Mouse (Mus musculus): ENCODE measurements around the gene Mllt3. TPM values are rescaled to one million over a fixed set of nuclear protein-coding genes. Genes with fewer than 3 reads are reported as not detected.

The Mllt3 gene
- total and polyA plus RNA-seq, 2 experiments from 2014 or later: 24.8 to 57.8 TPM

DNA sequence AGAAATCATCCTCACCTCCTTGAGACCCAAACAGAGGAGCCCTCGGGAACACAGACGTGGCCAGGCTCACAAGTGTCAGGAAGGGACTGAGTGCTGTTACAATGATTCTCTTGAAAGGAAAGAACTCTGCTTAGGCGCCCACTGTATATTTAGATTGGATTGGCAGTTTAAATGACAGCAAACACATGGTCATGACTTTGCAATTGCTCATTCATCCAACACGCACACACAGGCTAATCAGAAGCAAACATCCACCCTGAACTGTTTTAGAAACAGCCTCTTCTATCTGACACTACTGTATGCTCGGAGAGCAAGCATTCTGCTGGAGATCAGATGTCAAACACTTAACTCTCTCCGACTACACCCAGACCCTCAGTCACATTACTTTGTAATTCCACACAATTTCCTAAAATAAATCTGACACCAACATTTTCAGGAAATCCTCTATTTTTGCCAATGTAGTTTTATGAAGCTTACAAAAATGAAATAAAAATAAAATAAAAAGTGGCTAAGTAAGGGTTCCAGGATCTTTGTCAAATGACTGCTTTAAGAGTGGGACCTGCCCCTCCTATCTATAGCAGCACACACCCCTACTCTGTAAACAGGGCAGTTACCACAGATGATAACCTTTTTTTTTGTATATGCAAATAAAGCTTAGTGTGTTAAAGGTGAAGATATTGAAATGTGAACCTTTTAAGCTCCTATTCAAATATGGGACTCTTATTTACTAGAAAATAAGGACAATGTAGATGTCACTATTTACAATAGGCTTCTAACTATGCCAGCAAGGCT is 226.8 kb downstream of the Mllt3 start:
- no peak for ATAC-seq (ENCODE audit: low FRiP score)
- no peak for TF ChIP-seq CTCF (IDR thresholded peaks at IDR 0.05)
- WGBS: 24% methylated on average over 6 of the region's 6 CpGs

DNA sequence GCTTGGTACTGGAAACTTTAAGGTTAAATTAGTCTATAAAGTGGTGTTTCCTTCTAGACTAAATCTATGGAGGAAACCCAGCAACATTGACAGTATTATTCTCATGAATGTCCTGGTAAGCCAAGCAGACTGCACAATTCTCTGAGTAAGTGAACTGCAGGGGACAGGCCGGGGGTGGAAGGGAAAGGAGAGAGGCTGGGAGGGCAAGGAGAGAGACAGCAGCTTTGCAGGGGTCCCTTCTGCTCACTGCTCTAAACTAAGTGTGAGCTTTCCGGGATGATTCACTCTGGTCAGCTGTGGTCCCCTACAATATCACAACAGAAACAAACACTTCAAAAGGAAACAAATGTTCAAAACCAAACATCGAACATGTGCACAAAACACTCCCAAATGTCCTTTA is 228.6 kb downstream of the Mllt3 start:
- Histone ChIP-seq H3K36me3 (ENCODE audit: insufficient read depth, low read length) (no peaks in the 10 kb centered on the region), H3K9me3 (ENCODE audit: low read length) (no peaks in the 10 kb centered on the region), H3K27ac (ENCODE audit: low read depth, low read length) (no peak overlapping the region), H3K4me2 (ENCODE audit: low read depth, low read length, poor library complexity, severe bottlenecking) (no peak overlapping the region), H3K27me3 (ENCODE audit: insufficient read depth, low read length) (no peaks in the 10 kb centered on the region), H3K4me3 (ENCODE audit: low read depth, low read length) (no peak overlapping the region), H3K9ac (replicated peaks; ENCODE audit: low read length, poor library complexity, severe bottlenecking) (no peak overlapping the region), H3K4me1 (ENCODE audit: insufficient read depth, low read length) (no peaks in the 10 kb centered on the region; the same call in 1 of the 2 replicates)
- ATAC-seq (ENCODE audit: low FRiP score): no peak
- no peak for TF ChIP-seq CTCF (IDR thresholded peaks at IDR 0.05)
- DNase-seq (ENCODE audit: low spot score): no peak
- WGBS: 45% methylated on average over 3 of the region's 3 CpGs

More for the DNA sequence above, 226.8 kb downstream of the Mllt3 start:
- H3K4me1 ChIP-seq (ENCODE audit: insufficient read depth, low read length): no peaks in the 10 kb centered on the region; the same call in 1 of the 2 replicates
- no peak overlapping the region for H3K9ac ChIP-seq (replicated peaks; ENCODE audit: low read length, poor library complexity, severe bottlenecking)
- DNase-seq (ENCODE audit: low spot score): no peak
- no peak overlapping the region for H3K27ac ChIP-seq (ENCODE audit: low read depth, low read length)
- no peaks in the 10 kb centered on the region for H3K9me3 ChIP-seq (ENCODE audit: low read length)
- H3K27me3 ChIP-seq (ENCODE audit: insufficient read depth, low read length): no peaks in the 10 kb centered on the region
- H3K4me2 ChIP-seq (ENCODE audit: low read depth, low read length, poor library complexity, severe bottlenecking): no peak overlapping the region
- no peak overlapping the region for H3K4me3 ChIP-seq (ENCODE audit: low read depth, low read length)
- no peaks in the 10 kb centered on the region for H3K36me3 ChIP-seq (ENCODE audit: insufficient read depth, low read length)

DNA sequence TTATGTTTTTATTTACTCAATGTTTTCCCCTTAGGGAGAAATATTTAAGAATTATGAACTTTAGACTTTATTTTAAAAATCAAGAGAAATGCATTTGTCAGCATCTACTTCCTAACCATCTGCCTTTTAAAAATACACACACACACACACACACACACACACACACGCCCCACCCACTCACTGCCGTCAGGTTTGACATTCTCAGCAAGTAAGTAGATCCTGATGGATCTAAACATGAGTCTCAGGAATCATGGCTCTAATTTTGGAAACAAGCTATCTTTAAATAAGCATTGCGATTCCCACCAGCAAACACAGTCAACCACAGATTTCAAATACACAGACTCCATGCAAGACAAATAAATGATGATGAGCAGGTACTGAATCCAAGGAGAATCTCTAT is 229.9 kb downstream of the Mllt3 start:
- no peaks in the 10 kb centered on the region for H3K9me3 ChIP-seq (ENCODE audit: low read length)
- no peak overlapping the region for H3K4me2 ChIP-seq (ENCODE audit: low read depth, low read length, poor library complexity, severe bottlenecking)
- no peaks in the 10 kb centered on the region for H3K36me3 ChIP-seq (ENCODE audit: insufficient read depth, low read length)
- no peaks in the 10 kb centered on the region for H3K27me3 ChIP-seq (ENCODE audit: insufficient read depth, low read length)
- TF ChIP-seq CTCF (IDR thresholded peaks at IDR 0.05): no peak
- no peak overlapping the region for H3K9ac ChIP-seq (replicated peaks; ENCODE audit: low read length, poor library complexity, severe bottlenecking)
- no peak overlapping the region for H3K4me3 ChIP-seq (ENCODE audit: low read depth, low read length)
- no peak overlapping the region for H3K27ac ChIP-seq (ENCODE audit: low read depth, low read length)
- ATAC-seq (ENCODE audit: low FRiP score) (no peak), DNase-seq (ENCODE audit: low spot score) (no peak)
- WGBS: 83% methylated on average over 3 of the region's 3 CpGs
- H3K4me1 ChIP-seq (ENCODE audit: insufficient read depth, low read length): no peaks in the 10 kb centered on the region; the same call in 1 of the 2 replicates

DNA sequence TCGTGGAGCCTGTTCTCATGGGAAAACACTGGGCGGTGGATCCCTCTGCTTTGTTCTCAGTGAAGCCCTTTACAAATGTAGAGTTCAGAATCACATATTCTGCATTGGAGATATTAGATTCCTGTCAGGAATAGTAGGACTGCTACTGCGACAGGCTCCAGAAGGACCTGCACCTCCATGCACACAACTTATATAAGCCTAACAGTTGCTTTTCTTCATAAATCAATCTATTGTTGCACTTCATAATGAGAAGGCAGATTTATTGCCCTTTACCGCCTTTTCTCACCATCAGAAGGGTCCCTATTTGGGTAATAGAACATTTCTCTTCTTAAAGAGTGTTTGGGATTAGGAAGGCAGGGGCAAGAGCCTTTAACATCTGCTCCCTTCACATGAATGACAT is 231.0 kb downstream of the Mllt3 start:
- H3K9ac ChIP-seq (replicated peaks; ENCODE audit: low read length, poor library complexity, severe bottlenecking): no peak overlapping the region
- no peaks in the 10 kb centered on the region for H3K27me3 ChIP-seq (ENCODE audit: insufficient read depth, low read length)
- no peak overlapping the region for H3K27ac ChIP-seq (ENCODE audit: low read depth, low read length)
- DNase-seq (ENCODE audit: low spot score) (no peak), ATAC-seq (ENCODE audit: low FRiP score) (no peak)
- no peak for TF ChIP-seq CTCF (IDR thresholded peaks at IDR 0.05)
- no peak overlapping the region for H3K4me2 ChIP-seq (ENCODE audit: low read depth, low read length, poor library complexity, severe bottlenecking)
- H3K4me1 ChIP-seq (ENCODE audit: insufficient read depth, low read length): no peaks in the 10 kb centered on the region; the same call in 1 of the 2 replicates
- 47% methylated on average over 4 of the region's 4 CpGs for WGBS
- no peak overlapping the region for H3K4me3 ChIP-seq (ENCODE audit: low read depth, low read length)
- H3K36me3 ChIP-seq (ENCODE audit: insufficient read depth, low read length): no peaks in the 10 kb centered on the region
- no peaks in the 10 kb centered on the region for H3K9me3 ChIP-seq (ENCODE audit: low read length)

DNA sequence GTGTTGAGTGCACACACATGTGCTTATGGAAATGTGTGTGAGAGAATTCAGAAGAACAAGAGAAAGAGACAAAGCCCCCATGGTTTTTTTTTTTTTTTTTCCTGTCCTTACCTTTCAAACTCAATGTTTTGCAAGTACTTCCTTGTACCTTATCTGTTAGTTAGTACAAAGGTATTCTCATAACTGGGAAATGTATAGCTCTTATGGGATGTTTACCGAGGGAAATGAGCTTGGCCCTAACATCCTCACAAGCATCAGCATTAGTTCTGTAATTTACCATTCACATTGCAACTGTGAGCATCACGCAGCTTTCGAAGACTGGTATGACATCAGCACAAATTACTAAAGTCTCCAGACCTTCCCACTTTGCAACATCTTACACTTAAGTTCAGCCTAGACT is 231.8 kb downstream of the Mllt3 start:
- DNase-seq (ENCODE audit: low spot score): no peak
- no peak for ATAC-seq (ENCODE audit: low FRiP score)
- no peaks in the 10 kb centered on the region for H3K36me3 ChIP-seq (ENCODE audit: insufficient read depth, low read length)
- H3K4me1 ChIP-seq (ENCODE audit: insufficient read depth, low read length): no peaks in the 10 kb centered on the region; the same call in 1 of the 2 replicates
- H3K4me2 ChIP-seq (ENCODE audit: low read depth, low read length, poor library complexity, severe bottlenecking): no peak overlapping the region
- WGBS: 94% methylated on average over 3 of the region's 3 CpGs
- H3K27me3 ChIP-seq (ENCODE audit: insufficient read depth, low read length): no peaks in the 10 kb centered on the region
- H3K9ac ChIP-seq (replicated peaks; ENCODE audit: low read length, poor library complexity, severe bottlenecking): no peak overlapping the region
- no peak overlapping the region for H3K27ac ChIP-seq (ENCODE audit: low read depth, low read length)
- no peak overlapping the region for H3K4me3 ChIP-seq (ENCODE audit: low read depth, low read length)
- no peaks in the 10 kb centered on the region for H3K9me3 ChIP-seq (ENCODE audit: low read length)
- TF ChIP-seq CTCF (IDR thresholded peaks at IDR 0.05): no peak

DNA sequence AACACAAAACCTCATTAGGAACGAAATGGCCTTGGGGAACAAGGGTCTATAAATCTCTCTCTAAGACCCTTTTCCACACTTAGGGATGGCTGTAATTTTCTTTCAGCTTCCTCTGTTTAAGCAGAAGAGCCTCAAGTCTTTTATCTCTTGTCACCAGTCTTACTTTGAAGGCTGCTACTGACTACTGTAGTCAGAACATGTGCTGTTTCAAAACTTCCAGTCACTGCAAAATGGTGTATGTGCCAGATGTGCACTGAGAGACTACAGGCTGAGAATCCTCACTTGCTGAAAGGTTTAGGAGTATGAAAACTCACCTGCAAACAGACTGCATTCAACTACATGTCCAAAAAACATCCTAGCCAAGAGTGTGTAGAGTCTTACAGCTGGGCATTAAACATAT is 232.9 kb downstream of the Mllt3 start:
- no peaks in the 10 kb centered on the region; the same call in 1 of the 2 replicates for H3K4me1 ChIP-seq (ENCODE audit: insufficient read depth, low read length)
- H3K27ac ChIP-seq (ENCODE audit: low read depth, low read length): no peak overlapping the region
- TF ChIP-seq CTCF (IDR thresholded peaks at IDR 0.05): no peak
- no peak overlapping the region for H3K4me2 ChIP-seq (ENCODE audit: low read depth, low read length, poor library complexity, severe bottlenecking)
- no peaks in the 10 kb centered on the region for H3K9me3 ChIP-seq (ENCODE audit: low read length)
- no peaks in the 10 kb centered on the region for H3K27me3 ChIP-seq (ENCODE audit: insufficient read depth, low read length)
- no peaks in the 10 kb centered on the region for H3K36me3 ChIP-seq (ENCODE audit: insufficient read depth, low read length)
- ATAC-seq (ENCODE audit: low FRiP score) (no peak), DNase-seq (ENCODE audit: low spot score) (no peak)
- no peak overlapping the region for H3K4me3 ChIP-seq (ENCODE audit: low read depth, low read length)
- H3K9ac ChIP-seq (replicated peaks; ENCODE audit: low read length, poor library complexity, severe bottlenecking): no peak overlapping the region
- 85% methylated on average over 1 of the region's 1 CpGs for WGBS

Measured in midbrain, postnatal 0 days (tissue).